Mouse (Mus musculus): ENCODE data around the gene Galm. TPM values are rescaled to one million over a fixed set of nuclear protein-coding genes. Genes with fewer than 3 reads are reported as not detected.

The Galm gene
- polyA plus RNA-seq, 1 experiment from 2014 or later: 38.4 TPM

DNA sequence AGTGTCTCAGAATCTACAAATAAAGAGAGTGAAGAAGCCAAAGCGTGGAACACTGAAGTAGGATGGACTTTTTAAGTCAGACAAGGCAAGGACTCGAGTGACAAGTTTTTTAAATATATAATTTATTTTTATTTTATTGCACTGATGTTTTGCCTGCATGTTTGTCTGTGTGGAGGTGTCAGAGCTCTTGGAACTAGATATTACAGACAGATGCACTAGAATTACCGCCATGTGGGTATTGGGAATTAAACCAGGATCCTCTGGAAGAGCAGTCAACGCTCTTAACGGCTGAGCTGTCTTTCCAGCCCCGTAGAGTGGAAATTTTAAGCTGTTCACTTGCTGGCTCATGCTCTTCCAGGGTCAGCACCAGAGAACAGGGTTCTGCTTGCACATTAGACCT is 39.1 kb downstream of the Galm start:
- no peak overlapping the region for H3K4me3 ChIP-seq (ENCODE audit: low read depth, low read length)

DNA sequence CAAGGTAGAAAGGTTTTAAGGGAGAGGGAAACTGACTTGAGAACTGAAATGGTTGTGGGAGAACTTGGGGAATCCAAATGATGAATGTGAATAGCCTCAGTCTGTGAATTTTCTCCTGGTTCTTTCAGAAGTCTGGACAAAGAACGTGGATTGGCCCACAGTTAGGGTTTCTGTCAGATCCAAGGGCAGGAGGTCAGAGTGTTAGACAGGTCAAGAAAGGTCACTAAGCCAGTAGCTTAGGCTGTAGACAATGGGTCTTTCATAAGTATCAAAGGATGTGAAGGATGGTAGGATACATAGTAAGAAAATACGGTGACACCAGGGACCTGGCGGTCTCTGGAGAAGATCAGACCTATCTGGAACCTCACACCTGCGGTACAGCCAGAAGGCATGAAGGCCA is 40.2 kb downstream of the Galm start:
- H3K27me3 ChIP-seq (replicated peaks; ENCODE audit: control insufficient read depth, insufficient read depth, low read length): no peaks in the 10 kb centered on the region
- ATAC-seq (replicated peaks; ENCODE audit: low FRiP score, low TSS enrichment, low read depth) (peak; percentile 18; the same call in 1 of the 2 replicates), DNase-seq (ENCODE audit: low spot score) (no peak)
- no peak overlapping the region for H3K27ac ChIP-seq (ENCODE audit: low read depth)
- H3K4me1 ChIP-seq (replicated peaks; ENCODE audit: control insufficient read depth, insufficient read depth, low read length): peaks cover 13% of the 10 kb centered on the region
- no peak overlapping the region for H3K9ac ChIP-seq (ENCODE audit: low read length)
- H3K4me2 ChIP-seq (ENCODE audit: low read length): no peak overlapping the region
- no peaks in the 10 kb centered on the region for H3K36me3 ChIP-seq (ENCODE audit: control insufficient read depth, insufficient read depth, low read length)
- H3K4me3 ChIP-seq (ENCODE audit: low read depth, low read length): no peak overlapping the region
- 71% methylated on average over 4 of the region's 4 CpGs for WGBS
- H3K9me3 ChIP-seq (ENCODE audit: control insufficient read depth, low read length): no peaks in the 10 kb centered on the region

More for the DNA sequence above, 39.1 kb downstream of the Galm start:
- no peak overlapping the region for H3K4me2 ChIP-seq (ENCODE audit: low read length)
- peaks cover 13% of the 10 kb centered on the region for H3K4me1 ChIP-seq (replicated peaks; ENCODE audit: control insufficient read depth, insufficient read depth, low read length)
- WGBS: 85% methylated on average over 6 of the region's 6 CpGs
- ATAC-seq (replicated peaks; ENCODE audit: low FRiP score, low TSS enrichment, low read depth) (no peak), DNase-seq (ENCODE audit: low spot score) (no peak)
- H3K9me3 ChIP-seq (ENCODE audit: control insufficient read depth, low read length): no peaks in the 10 kb centered on the region
- H3K27ac ChIP-seq (ENCODE audit: low read depth): no peak overlapping the region
- H3K27me3 ChIP-seq (replicated peaks; ENCODE audit: control insufficient read depth, insufficient read depth, low read length): no peaks in the 10 kb centered on the region
- no peaks in the 10 kb centered on the region for H3K36me3 ChIP-seq (ENCODE audit: control insufficient read depth, insufficient read depth, low read length)
- no peak overlapping the region for H3K9ac ChIP-seq (ENCODE audit: low read length)

DNA sequence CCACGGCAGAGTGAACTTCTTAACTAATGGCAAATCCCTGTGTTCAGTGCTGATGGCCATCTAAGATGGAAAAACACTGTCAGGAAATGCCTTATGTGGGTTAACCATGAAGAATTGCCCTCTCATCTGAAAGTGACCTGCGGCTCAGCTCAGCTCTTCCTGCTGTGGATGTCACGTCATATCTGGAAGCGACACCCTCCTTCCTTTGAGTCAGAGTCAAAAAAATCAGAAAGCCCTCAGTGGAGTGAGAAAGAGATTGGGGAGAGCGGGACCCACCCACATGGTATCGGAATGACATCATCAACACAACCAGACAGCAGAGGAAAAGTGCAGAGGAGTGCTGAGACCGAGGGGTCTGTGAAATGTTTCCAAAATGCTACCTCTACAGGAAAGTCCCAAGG is 40.6 kb downstream of the Galm start:
- no peak overlapping the region for H3K4me3 ChIP-seq (ENCODE audit: low read depth, low read length)
- H3K27ac ChIP-seq (ENCODE audit: low read depth): no peak overlapping the region
- WGBS: 45% methylated on average over 7 of the region's 7 CpGs
- no peak for DNase-seq (ENCODE audit: low spot score)
- peaks cover 13% of the 10 kb centered on the region for H3K4me1 ChIP-seq (replicated peaks; ENCODE audit: control insufficient read depth, insufficient read depth, low read length)
- H3K36me3 ChIP-seq (ENCODE audit: control insufficient read depth, insufficient read depth, low read length): no peaks in the 10 kb centered on the region
- no peak overlapping the region for H3K9ac ChIP-seq (ENCODE audit: low read length)
- H3K9me3 ChIP-seq (ENCODE audit: control insufficient read depth, low read length): no peaks in the 10 kb centered on the region
- H3K27me3 ChIP-seq (replicated peaks; ENCODE audit: control insufficient read depth, insufficient read depth, low read length): no peaks in the 10 kb centered on the region
- H3K4me2 ChIP-seq (ENCODE audit: low read length): peak overlapping the region; percentile 41; the same call in 1 of the 2 replicates
- ATAC-seq (replicated peaks; ENCODE audit: low FRiP score, low TSS enrichment, low read depth): peak; percentile 30; the same call in 1 of the 2 replicates

DNA sequence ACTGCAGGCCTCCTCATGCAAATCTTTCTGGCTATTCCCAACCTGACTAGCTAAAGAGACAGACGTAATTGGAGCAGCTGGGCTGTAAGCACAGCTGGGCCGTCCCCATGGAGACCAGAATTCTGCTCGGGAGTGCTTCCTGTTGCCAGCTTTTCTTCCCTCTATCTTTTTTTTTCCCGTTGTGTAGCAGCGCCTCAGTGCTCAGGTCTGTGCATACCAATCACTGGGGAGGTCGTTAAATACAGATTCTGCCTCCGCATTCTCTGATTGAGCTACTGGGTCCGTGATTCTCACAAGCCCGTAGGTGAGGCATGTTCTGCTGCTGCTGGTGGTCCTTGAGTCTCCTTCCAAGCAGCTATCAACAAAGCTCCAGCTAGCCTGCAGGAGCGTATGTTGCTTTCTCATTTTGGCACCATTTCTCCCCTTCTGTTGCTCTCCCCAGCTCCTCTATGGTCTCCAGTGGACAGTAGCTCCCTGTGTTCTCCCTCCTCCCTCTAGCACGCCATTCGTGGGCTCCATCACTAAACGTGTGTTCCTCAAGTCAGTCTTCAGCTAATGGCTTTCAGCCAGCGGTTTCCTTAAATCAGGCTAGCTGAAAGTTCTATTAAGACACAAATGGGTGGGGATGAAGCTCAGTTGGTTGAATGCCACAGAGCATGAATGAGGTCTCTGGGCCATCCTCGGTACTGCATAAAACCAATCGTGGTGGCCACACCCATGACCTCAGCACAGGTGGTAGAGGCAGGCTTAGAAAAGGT is 41.3 kb downstream of the Galm start:
- 25% methylated on average over 16 of the region's 16 CpGs for WGBS
- Histone ChIP-seq H3K4me2 (ENCODE audit: low read length) (peak overlapping the region; percentile 41), H3K36me3 (ENCODE audit: control insufficient read depth, insufficient read depth, low read length) (no peaks in the 10 kb centered on the region), H3K4me1 (replicated peaks; ENCODE audit: control insufficient read depth, insufficient read depth, low read length) (peaks cover 13% of the 10 kb centered on the region), H3K9ac (ENCODE audit: low read length) (no peak overlapping the region), H3K27me3 (replicated peaks; ENCODE audit: control insufficient read depth, insufficient read depth, low read length) (no peaks in the 10 kb centered on the region), H3K4me3 (ENCODE audit: low read depth, low read length) (no peak overlapping the region), H3K9me3 (ENCODE audit: control insufficient read depth, low read length) (no peaks in the 10 kb centered on the region), H3K27ac (ENCODE audit: low read depth) (peak overlapping the region; percentile 51; the same call in 1 of the 2 replicates)
- DNase-seq (ENCODE audit: low spot score) (peak; percentile 77), ATAC-seq (replicated peaks; ENCODE audit: low FRiP score, low TSS enrichment, low read depth) (peak; percentile 57; the same call in 1 of the 2 replicates)

DNA sequence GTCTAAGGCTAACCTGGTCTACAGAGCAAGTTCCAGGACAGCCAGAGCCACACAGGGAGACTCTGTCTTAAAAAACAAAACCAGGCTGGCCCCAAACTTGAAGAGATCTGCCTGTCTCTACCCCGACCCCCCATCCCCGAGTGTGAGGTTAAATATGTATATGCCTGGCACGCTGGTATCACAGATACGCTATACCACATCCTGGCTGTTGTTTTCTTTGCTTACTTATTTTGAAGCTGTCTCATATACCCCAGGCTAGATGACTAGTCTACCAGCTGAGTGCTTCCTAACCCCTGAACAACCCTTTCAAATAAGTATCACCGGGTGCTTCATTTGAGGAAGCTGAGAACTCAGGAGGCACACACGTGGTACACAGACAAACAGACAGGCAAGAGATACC is 42.5 kb downstream of the Galm start:
- ATAC-seq (replicated peaks; ENCODE audit: low FRiP score, low TSS enrichment, low read depth): no peak
- H3K9me3 ChIP-seq (ENCODE audit: control insufficient read depth, low read length): no peaks in the 10 kb centered on the region
- no peaks in the 10 kb centered on the region for H3K36me3 ChIP-seq (ENCODE audit: control insufficient read depth, insufficient read depth, low read length)
- no peak overlapping the region for H3K27ac ChIP-seq (ENCODE audit: low read depth)
- no peak for DNase-seq (ENCODE audit: low spot score)
- no peak overlapping the region for H3K9ac ChIP-seq (ENCODE audit: low read length)
- H3K4me3 ChIP-seq (ENCODE audit: low read depth, low read length): no peak overlapping the region
- H3K27me3 ChIP-seq (replicated peaks; ENCODE audit: control insufficient read depth, insufficient read depth, low read length): no peaks in the 10 kb centered on the region
- 89% methylated on average over 6 of the region's 6 CpGs for WGBS
- peaks cover 13% of the 10 kb centered on the region for H3K4me1 ChIP-seq (replicated peaks; ENCODE audit: control insufficient read depth, insufficient read depth, low read length)
- no peak overlapping the region for H3K4me2 ChIP-seq (ENCODE audit: low read length)

DNA sequence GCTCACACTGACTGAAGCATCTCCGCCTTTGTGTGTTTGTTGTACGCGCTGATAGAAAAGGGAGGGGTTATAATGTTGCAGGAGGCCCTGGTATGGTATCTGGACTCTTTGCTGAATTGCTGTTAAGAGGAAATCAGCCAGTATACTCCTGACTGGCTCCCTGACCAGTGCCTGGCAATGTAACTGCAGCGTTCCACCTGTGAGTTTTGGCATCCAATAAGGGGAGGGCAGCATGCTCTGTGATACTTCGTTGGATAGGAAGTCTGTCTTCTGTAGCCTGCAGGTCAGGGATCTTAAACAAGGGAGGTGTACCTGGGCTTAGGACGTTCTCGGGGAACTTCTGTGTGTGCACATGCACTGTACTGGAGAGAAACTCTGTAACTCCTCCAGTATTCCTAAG is 43.7 kb downstream of the Galm start:
- no peaks in the 10 kb centered on the region for H3K27me3 ChIP-seq (replicated peaks; ENCODE audit: control insufficient read depth, insufficient read depth, low read length)
- no peaks in the 10 kb centered on the region for H3K9me3 ChIP-seq (ENCODE audit: control insufficient read depth, low read length)
- WGBS: 86% methylated on average over 7 of the region's 7 CpGs
- ATAC-seq (replicated peaks; ENCODE audit: low FRiP score, low TSS enrichment, low read depth) (no peak), DNase-seq (ENCODE audit: low spot score) (no peak)
- no peaks in the 10 kb centered on the region for H3K36me3 ChIP-seq (ENCODE audit: control insufficient read depth, insufficient read depth, low read length)
- no peak overlapping the region for H3K27ac ChIP-seq (ENCODE audit: low read depth)
- no peak overlapping the region for H3K4me3 ChIP-seq (ENCODE audit: low read depth, low read length)
- H3K4me2 ChIP-seq (ENCODE audit: low read length): no peak overlapping the region
- H3K9ac ChIP-seq (ENCODE audit: low read length): no peak overlapping the region
- peaks cover 13% of the 10 kb centered on the region for H3K4me1 ChIP-seq (replicated peaks; ENCODE audit: control insufficient read depth, insufficient read depth, low read length)

DNA sequence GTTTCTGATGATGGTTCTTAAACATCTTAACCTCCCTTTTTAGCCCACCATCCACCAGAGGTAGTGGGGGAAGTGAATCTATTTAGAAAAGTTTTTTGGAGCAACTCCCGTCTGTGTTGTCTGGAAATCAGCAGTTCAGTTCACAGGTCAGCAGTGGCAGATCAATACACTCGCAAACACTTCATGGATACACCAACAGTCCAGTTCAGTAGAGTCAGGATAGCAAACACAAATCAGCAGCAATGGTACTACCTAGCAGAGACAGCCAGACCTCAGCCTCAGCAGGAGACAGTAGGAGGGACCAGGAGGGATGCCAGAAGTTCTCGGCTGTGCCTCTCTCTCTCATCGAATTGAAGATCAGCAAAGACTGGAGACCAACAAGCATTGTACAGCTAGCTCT is 44.7 kb downstream of the Galm start:
- H3K4me3 ChIP-seq (ENCODE audit: low read depth, low read length): no peak overlapping the region
- H3K4me2 ChIP-seq (ENCODE audit: low read length): no peak overlapping the region
- WGBS: 89% methylated on average over 4 of the region's 4 CpGs
- H3K4me1 ChIP-seq (replicated peaks; ENCODE audit: control insufficient read depth, insufficient read depth, low read length): peaks cover 13% of the 10 kb centered on the region
- DNase-seq (ENCODE audit: low spot score): no peak
- H3K9me3 ChIP-seq (ENCODE audit: control insufficient read depth, low read length): no peaks in the 10 kb centered on the region
- H3K27me3 ChIP-seq (replicated peaks; ENCODE audit: control insufficient read depth, insufficient read depth, low read length): no peaks in the 10 kb centered on the region
- ATAC-seq (replicated peaks; ENCODE audit: low FRiP score, low TSS enrichment, low read depth): no peak
- H3K36me3 ChIP-seq (ENCODE audit: control insufficient read depth, insufficient read depth, low read length): no peaks in the 10 kb centered on the region
- no peak overlapping the region for H3K9ac ChIP-seq (ENCODE audit: low read length)
- no peak overlapping the region for H3K27ac ChIP-seq (ENCODE audit: low read depth)

DNA sequence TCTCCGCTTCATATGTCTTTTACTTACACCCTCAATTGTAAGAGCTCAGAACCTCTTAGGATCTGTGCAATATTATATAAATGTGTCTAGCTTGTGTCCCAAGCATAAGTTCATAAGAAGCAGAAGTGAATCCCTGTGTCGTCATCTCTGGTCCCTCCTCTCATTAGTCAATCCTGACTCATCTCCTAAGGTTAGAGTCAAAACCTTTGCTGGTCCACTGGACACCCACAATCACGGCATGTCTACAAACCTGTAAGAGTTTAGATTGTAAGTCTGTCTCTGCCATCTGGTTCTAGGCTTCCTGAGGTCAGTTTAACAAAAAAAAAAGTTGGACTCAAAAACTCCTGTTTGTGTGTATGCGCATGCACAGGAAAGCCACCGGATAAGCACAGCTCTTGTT is 45.5 kb downstream of the Galm start:
- H3K9me3 ChIP-seq (ENCODE audit: control insufficient read depth, low read length): no peaks in the 10 kb centered on the region
- H3K27me3 ChIP-seq (replicated peaks; ENCODE audit: control insufficient read depth, insufficient read depth, low read length): no peaks in the 10 kb centered on the region
- H3K4me2 ChIP-seq (ENCODE audit: low read length): no peak overlapping the region
- no peak overlapping the region for H3K9ac ChIP-seq (ENCODE audit: low read length)
- no peak overlapping the region for H3K4me3 ChIP-seq (ENCODE audit: low read depth, low read length)
- 83% methylated on average over 5 of the region's 5 CpGs for WGBS
- ATAC-seq (replicated peaks; ENCODE audit: low FRiP score, low TSS enrichment, low read depth): no peak
- H3K4me1 ChIP-seq (replicated peaks; ENCODE audit: control insufficient read depth, insufficient read depth, low read length): peaks cover 10% of the 10 kb centered on the region
- H3K27ac ChIP-seq (ENCODE audit: low read depth): no peak overlapping the region
- no peak for DNase-seq (ENCODE audit: low spot score)
- H3K36me3 ChIP-seq (ENCODE audit: control insufficient read depth, insufficient read depth, low read length): no peaks in the 10 kb centered on the region

DNA sequence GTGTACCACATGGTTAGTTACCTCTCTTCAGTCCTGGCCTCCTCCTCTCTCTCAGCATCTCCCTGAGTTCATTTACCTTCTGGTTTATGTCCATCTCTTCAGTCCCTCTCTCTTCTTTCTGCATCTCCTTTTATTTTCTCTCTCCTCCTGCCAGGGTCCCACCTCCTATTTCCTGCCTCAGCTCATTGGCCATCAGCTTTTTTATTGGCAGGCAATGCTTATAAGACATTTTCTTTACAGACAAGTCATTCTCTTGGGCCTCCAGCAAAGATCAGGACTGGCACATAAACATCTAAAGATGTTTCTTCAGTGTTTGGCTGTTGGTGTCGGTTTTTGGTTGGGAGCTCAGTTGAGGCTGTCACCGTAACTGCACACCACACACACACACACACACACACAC is 46.4 kb downstream of the Galm start:
- 83% methylated on average over 2 of the region's 2 CpGs for WGBS
- Histone ChIP-seq H3K9me3 (ENCODE audit: control insufficient read depth, low read length) (no peaks in the 10 kb centered on the region), H3K9ac (ENCODE audit: low read length) (no peak overlapping the region), H3K27me3 (replicated peaks; ENCODE audit: control insufficient read depth, insufficient read depth, low read length) (no peaks in the 10 kb centered on the region), H3K4me3 (ENCODE audit: low read depth, low read length) (no peak overlapping the region), H3K4me2 (ENCODE audit: low read length) (no peak overlapping the region), H3K36me3 (ENCODE audit: control insufficient read depth, insufficient read depth, low read length) (no peaks in the 10 kb centered on the region), H3K4me1 (replicated peaks; ENCODE audit: control insufficient read depth, insufficient read depth, low read length) (peaks cover 3% of the 10 kb centered on the region; the same call in 1 of the 2 replicates), H3K27ac (ENCODE audit: low read depth) (no peak overlapping the region)
- ATAC-seq (replicated peaks; ENCODE audit: low FRiP score, low TSS enrichment, low read depth): no peak
- DNase-seq (ENCODE audit: low spot score): no peak

All from intestine, embryonic 14.5 days (tissue).